Mouse (Mus musculus): Measurements from ENCODE around the gene Krtap3-3.
"Not testable (repeated sequence)": the region's sequence is repeated elsewhere in the genome, so short reads cannot be mapped to it uniquely, and the experiment has no call there.

Gene Krtap3-3

GRCm38 (mm10) chr11:99550765-99551164 lies at the start of gene Krtap3-3:
Gene Krtap3-3 (minus strand): TSS chr11:99550865.
- no peak for DNase-seq (ENCODE audit: low spot score)

DNA sequence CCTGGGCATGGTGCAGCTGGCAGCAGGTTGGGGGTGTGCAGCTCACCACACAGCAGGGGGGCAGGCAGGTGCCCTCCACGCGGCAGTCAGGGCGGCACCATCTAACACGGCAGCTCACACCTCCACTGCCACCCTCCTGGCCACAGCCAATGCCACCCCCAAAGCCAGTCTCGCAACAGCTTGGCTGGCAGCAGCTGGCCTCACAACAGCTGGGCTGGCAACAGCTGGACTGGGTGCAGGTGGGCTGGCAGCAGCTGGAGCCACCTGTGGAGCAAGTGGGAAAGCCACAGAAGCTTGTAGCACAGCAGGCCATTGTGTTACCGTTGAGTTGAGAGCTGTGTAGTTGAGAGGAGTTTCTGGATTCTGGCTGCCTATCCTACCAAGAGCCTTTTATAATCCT lies 47.1 kb upstream of the Krtap3-3 start, which contains the start of gene Krtap9-3:
Gene Krtap9-3, minus strand, starts transcription at position 364 of the 400 bp plus-strand sequence.
- not testable (repeated sequence) for DNase-seq (ENCODE audit: low spot score)

- no peak for DNase-seq (ENCODE audit: low spot score)
Observed at GRCm38 (mm10) chr11:99590981-99591380, 40.3 kb upstream of the Krtap3-3 start, which contains the start of gene Krtap1-3. Gene Krtap1-3 (minus strand): TSS chr11:99591339.

DNA sequence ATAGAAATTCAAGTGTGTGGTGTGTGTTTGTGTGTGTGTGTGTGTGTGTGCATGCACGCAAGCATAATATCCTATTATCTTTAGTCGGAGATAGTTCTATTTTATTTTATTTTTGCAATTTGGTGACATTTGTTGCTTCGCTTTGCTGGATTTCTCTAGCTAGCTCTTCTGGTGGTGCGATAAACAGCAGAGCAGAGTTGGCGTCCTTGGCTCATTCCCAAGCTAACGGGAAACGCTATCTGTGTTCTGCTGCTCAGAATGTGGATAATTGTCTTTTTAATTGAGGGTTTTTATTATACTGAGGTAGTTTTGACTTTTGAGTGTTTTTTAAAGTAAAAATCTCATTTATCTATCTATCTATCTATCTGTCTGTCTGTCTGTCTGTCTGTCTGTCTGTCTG lies 34.4 kb upstream of the Krtap3-3 start:
- DNase-seq (ENCODE audit: low spot score) = no peak

- no peak for DNase-seq (ENCODE audit: low spot score)
Observed at GRCm38 (mm10) chr11:99583245-99583704, 32.6 kb upstream of the Krtap3-3 start, which contains the start of gene Krtap1-4. Gene Krtap1-4 (minus strand): TSS chr11:99583654.

DNA sequence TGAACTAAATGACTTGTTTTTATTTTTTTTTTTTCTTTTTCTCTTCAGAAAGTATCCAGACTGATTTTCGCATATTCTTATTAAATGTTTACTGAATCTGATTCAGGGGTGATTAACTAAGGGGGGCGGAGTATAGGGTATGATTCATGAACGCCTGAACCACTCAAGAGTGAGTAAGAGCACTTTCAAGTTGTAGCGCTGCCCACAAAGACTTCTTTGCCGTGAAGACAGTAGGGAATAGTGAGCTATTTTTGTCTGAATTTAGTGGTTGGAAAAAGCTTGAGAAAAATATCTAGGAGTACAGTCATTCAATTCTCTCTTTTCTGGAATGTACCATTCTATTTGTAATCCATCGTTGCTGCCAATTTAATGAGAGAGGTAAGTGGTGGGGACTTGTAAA lies 30.9 kb upstream of the Krtap3-3 start:
- no peak for DNase-seq (ENCODE audit: low spot score)

- DNase-seq (ENCODE audit: low spot score) = no peak
Observed at GRCm38 (mm10) chr11:99581051-99581450, 30.4 kb upstream of the Krtap3-3 start.

DNA sequence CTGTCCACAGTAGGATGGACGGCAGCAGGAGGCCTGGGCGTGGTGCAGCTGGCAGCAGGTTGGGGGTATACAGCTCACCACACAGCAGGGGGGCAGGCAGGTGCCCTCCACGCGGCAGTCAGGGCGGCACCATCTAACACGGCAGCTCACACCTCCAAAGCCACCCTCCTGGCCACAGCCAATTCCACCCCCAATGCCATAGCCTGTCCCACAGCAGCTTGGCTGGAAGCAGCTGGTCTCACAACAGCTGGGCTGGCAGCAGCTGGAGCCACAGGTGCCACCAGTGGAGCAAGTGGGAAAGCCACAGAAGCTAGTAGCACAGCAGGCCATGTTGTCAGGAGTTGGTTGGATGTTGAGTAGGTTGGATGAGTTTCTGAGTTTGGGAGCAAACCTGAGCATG lies 30.0 kb upstream of the Krtap3-3 start, which contains the start of gene Krtap1-5:
Gene Krtap1-5, minus strand, starts transcription at position 381 of the 400 bp plus-strand sequence.
- no peak for DNase-seq (ENCODE audit: low spot score)

- peak; percentile 72 for DNase-seq (ENCODE audit: low spot score)
Observed at GRCm38 (mm10) chr11:99574106-99574505, 23.4 kb upstream of the Krtap3-3 start.

GRCm38 (mm10) chr11:99573164-99573563 lies 22.5 kb upstream of the Krtap3-3 start:
- DNase-seq (ENCODE audit: low spot score) = no peak

- no peak for DNase-seq (ENCODE audit: low spot score)
Observed at GRCm38 (mm10) chr11:99566530-99566929, 15.9 kb upstream of the Krtap3-3 start, which contains the start of gene Krtap3-1. Gene Krtap3-1 (minus strand): TSS chr11:99566630.

DNA sequence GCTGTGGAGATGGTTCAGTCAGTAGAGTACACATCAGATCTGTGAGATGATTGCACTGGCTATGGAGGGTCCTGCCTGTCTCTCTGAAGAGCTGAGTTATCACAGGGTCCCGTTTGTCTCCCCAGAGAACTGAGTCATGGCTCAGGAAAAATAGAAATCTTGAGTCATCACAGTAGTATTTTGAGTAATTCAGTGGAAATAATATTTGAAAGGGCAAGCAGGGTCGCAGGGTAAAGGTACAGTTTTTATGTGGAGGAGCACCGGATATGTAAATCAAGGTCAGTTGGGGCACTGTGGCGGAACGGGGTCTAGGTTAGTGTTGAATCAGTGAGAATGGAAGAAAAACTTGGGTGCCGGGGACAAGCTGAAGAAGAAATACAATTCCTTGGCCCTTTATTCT lies 11.9 kb upstream of the Krtap3-3 start:
- DNase-seq (ENCODE audit: low spot score) = no peak

GRCm38 (mm10) chr11:99559366-99559765 lies 8.7 kb upstream of the Krtap3-3 start, which contains the start of gene Gm11939:
Gene Gm11939 (minus strand): TSS chr11:99559466.
- DNase-seq (ENCODE audit: low spot score) = no peak

DNA sequence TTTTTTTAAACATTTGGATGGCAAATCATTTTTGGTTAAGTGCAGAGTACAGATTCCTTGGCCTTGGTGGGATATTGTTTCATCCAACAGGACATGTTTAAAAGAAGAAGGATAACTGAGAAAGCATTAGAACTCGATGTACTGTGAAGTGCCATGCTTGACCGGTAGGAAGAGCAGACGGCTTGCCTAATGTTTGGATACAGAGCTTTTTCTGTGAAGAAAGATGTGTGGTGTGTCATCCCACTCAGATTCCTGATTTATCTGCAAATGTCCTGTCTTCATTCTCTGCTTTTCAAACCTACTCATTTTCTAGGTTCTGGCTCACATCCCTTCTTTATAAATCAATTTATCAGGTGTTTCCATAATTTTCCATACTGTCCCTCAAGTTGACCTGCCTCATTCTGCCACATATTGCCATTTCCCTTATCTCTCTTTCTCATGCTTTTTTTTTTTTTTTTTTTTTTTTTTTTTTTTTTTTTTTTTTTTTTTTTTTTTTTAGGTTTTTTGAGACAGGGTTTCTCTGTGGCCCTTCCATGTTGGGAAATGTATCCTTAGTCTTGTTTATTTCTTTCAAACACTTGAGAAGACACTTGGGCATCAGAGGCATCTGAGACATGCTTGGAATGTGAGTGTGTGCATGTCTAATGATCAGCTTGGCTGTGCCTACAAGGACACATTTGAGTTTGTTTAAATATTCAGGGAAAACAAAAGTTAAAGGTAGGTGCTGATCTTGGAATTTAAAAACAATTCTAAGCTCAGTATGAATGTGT lies 7.5 kb upstream of the Krtap3-3 start:
- DNase-seq (ENCODE audit: low spot score) = no peak

DNA sequence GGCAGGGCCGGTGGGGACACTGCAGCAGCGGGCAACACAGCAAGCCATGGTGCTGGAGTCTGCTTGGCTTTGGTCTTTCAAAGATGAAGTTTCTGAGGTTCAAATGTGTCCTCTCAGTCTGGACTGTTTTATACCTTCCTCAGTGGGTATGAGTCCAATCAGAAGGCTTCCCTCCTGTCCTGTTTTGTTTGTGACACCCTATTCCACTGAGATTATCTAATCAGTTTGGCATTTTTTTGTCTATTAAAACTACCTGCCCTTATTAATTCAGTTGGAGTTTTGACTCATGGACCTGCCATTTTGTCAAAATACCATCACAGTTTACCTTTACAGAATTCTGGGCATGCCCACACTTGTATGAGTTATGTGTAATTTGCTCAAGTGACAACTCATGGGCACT lies 6.1 kb upstream of the Krtap3-3 start, which contains the start of gene Krtap3-2:
Gene Krtap3-2, minus strand, starts transcription at position 101 of the 400 bp plus-strand sequence.
- no peak for DNase-seq (ENCODE audit: low spot score)

DNA sequence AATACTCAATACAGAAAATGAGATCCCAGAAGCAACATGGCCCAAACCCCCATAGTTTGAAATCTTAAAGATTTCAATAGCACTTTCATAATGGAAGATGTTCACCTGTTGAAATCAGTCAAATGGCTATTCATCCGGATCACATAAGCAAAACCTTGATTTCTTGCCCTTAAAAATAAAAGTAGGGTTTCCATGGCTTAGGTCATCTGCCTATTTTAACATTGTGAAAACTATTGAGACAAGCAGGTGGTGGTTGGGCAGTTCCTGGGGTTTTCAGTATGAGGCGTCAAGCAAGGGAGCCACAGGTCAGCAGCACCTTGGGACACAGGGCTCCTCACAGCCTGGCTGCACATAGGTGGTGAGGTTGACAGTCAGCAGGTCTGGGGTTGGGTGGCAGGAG lies 5.5 kb upstream of the Krtap3-3 start:
- DNase-seq (ENCODE audit: low spot score) = no peak

DNA sequence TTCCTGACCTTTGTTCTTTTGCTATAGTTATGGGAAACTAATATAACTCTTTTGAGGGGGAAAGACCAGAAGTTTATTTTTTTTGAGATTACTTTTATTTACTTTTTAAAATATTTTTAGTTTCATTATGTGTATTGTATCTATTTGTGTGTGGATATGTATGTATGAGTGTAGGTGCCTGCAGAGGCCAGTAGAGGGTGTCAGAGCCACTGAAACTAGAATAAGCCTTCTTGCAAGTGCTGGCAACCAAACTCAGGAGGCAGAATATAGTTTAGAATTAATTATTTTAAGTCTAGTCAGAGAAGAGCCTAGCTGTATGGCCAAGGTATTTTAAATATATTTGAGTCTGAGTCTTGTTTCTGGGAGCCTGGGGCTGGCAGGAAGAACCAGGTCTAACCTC lies 2.8 kb downstream of the Krtap3-3 start:
- DNase-seq (ENCODE audit: low spot score) = no peak

DNA sequence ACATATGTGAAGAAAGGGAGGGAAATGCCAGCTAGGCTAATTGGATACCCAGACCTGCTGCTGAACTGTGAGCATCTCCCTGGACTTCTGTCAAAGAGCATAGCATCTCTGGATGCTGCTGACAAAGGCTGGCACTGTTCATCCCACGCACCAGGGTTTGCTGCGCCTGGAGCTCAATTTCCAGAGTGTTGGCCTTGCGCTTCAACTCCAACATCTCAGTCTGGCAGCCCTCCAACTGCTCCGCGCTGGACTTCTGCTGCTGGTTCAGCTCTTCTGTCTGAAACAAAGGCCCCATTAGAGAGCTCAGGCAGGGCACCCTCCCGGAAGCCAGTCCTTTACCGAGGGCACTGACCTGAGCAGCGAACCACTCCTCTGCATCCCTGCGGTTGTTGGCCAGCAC lies 10.9 kb downstream of the Krtap3-3 start:
- peak; percentile 56 for DNase-seq (ENCODE audit: low spot score)

- DNase-seq (ENCODE audit: low spot score) = no peak
Observed at GRCm38 (mm10) chr11:99521288-99521860, 29.3 kb downstream of the Krtap3-3 start, which contains the start of gene Krt39. Gene Krt39 (minus strand): TSS chr11:99521338.

- no peak for DNase-seq (ENCODE audit: low spot score)
Observed at GRCm38 (mm10) chr11:99514098-99514497, 36.6 kb downstream of the Krtap3-3 start.

All from ovary, postnatal 36 days (tissue).